Mouse (Mus musculus) cerebellum, postnatal 10 days (tissue): ENCODE data around the gene Enox1.

ENCODE experiments used
- DNase-seq, 2 experiments: peaks; one replicate each; pipeline ENCODE4 v3.0.0; 2021; ENCODE audit warnings: mixed read lengths in 2 of 2

Gene Enox1

DNA sequence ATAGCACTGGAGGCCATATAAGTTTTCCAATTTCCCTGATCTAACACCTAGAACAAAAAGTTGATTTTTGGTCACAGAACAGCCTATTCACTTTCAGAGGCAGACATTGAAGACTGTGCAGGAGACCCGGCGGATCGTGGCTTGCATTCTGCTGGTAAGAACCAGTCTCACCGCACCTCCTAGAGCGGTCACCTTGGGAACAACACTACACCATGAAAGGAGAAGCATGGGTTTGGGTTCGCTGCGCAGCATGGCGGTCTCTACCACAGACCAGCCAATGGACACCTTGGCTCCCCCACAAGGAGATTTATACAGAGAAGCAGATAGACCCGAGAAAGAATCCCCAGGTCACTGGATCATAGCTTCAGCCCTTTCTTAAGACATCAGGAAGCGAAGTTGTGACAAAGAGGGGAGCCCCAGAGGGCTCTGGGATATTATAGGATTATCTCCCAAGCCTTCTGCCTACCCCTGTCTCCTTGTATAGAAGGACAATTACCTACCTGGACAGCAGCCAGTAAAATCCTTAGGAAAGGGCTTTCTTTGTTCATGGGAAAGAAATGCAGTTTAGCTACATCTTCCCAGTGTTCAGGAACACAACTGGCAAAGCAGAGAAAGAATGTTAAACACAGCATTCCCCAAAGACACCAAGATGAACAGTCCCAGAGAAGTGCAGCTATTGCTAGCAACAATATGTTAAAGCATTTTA, 476.1 kb downstream of the Enox1 start:
- no peak for DNase-seq

DNA sequence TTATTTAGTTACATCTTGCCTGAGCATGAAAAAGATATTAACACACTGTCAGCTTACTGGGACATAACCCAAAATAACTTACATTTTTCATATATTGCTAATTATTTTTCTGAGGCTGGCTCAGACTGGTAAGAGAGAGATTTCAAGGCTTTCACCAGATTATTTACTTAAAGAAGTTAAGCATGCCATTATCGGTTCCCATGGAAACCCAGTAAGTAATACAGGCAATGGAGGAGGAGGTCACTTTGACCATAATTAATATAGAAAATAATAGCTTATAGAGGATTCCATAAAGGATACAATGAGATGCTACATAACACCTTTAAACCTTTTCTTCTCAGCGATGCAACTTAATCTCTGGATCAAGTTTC, 476.6 kb downstream of the Enox1 start:
- no peak for DNase-seq

- no peak for DNase-seq
Measured at GRCm38 (mm10) chr14:77636931-77637330, 480.4 kb downstream of the Enox1 start.

DNA sequence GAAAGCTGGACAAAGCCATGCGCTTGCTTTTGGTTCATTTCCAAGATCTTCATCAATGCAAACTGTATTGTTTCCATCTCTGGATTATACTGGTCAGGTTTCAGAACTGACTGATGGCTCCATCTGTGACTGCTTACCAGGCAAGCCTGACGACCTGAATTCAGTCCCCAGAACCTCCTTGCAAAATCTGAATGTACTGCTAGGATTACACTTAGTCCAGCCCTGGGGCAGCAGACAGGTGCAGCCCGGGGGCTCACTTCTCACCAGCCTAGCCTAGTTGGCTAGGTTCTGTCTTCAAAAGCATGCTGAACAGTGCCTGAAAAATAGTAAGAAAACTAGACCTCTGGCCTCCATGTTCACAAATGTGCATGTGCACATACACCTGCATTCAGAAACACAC, 481.6 kb downstream of the Enox1 start:
- DNase-seq = no peak

- DNase-seq = no peak
Measured at GRCm38 (mm10) chr14:77638616-77639015, 482.1 kb downstream of the Enox1 start.

GRCm38 (mm10) chr14:77639586-77639985, 483.0 kb downstream of the Enox1 start:
- DNase-seq = peak; percentile 92 to 95

DNA sequence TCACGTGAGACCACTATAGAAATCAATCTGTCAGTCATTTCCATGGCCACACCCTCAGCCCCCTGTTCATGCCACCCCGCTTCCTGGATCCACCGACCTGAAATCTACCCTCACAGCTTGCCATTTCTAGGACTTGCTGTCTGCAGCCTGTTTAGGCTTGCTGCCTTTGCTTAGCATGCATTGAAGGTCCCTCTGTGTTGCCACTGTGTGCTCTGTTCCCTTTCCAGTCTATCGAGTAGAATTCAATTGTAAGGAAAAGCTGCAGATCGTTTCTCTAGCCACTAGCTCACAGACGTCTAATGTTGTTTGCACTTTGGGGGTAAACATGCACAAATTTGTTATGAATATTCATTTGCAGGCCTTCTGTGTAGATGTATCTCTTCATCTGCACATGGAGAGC, 485.8 kb downstream of the Enox1 start:
- no peak for DNase-seq

DNA sequence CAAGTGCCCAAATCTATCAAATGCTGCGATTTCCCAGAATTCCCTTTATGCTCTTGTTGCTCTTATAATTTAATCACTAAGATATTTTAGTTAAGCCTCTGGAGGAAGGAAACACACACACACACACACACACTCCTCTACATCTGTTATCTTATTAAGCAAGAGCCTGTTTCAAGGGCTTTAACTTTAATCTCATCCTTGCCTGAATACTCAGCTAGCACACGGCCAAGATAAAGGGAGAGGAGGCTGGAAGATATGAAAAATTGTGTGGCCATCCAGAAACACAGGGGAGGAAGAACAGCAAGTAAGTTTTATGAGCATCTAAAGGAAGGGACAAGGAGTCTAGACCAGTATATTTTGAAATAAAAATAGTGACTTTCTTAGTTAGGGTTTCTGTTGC, 489.6 kb downstream of the Enox1 start:
- DNase-seq = no peak

DNA sequence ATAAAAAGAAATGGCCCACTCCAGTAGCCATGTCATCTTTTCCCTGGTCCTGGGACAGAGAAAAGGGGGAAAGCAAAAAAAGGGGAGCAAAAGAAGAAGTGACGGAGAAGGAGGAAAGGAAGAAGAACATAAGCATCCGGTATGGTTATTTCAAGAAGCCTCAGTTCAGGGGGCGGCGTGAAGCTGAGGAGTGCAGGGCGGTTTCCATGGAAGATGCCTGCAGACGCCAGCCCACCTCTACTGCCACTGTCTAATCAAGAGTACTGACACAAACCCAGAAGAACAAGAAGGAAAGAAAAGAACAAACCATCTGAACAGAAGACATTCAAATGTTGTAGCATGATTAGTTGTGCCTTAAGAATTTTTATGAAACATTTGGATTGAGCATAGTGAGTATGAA, 490.5 kb downstream of the Enox1 start:
- no peak for DNase-seq

DNA sequence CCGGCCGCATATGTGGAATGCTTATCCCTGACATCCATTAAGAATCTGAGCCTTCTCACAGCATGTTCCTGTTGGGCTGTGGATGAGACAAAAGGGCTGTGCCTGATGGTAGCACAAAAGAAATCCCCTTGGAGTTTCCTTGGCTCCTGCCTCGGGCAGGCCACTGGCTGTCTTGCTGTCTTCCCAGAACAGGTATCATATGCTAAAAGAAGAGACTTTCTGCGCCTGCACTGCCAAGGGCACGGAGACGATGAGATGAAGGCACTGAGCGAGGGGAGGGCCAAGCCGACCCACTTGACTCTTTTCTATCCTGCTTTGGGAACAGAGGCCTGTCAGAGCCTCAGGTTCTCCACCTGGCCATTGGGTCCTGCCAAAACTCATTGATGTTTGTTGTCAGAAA, 491.7 kb downstream of the Enox1 start:
- DNase-seq = peak; percentile 41 to 45

- no peak for DNase-seq
Measured at GRCm38 (mm10) chr14:77658739-77659138, 502.2 kb downstream of the Enox1 start.

- no peak for DNase-seq
Measured at GRCm38 (mm10) chr14:77662273-77662672, 505.7 kb downstream of the Enox1 start.

- no peak for DNase-seq
Measured at GRCm38 (mm10) chr14:77662994-77663393, 506.4 kb downstream of the Enox1 start.

DNA sequence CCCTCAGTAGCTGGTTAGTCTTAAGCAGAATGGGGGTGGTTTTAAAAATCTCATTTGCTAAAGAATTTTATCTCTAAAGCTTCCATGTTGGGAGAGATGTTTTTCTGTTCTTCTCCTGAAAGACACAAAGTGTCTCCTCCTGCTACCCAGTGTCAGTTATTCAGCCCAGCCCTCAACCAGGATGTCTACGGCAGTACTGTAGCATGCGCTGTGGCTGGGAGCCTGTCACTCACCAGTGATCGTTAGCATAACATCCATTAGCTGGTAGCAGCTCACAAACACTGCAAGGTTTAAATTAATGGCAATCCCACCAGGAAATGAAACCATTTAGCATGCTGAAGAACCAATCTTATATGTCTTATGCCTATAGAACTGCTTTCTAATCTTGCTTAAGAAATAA, 511.5 kb downstream of the Enox1 start:
- no peak for DNase-seq

DNA sequence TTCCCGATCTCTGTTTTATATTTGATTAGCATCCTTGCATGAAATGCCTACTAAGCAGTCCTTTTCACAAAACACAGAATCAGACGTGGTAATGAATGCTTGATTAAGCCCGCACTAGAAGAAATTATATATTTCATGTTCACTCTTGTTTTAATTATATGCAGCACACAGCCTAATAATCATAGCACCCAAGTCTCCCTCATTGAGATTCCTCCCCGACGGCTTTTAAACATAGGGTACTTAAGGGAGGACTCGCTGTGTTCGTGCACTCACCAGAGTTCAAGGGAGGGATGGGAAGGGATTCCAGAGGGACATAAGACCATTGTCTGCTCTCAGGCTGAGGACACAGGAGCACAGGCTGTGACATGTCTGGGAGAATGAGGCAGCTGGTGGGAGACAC, 512.9 kb downstream of the Enox1 start:
- DNase-seq = no peak

DNA sequence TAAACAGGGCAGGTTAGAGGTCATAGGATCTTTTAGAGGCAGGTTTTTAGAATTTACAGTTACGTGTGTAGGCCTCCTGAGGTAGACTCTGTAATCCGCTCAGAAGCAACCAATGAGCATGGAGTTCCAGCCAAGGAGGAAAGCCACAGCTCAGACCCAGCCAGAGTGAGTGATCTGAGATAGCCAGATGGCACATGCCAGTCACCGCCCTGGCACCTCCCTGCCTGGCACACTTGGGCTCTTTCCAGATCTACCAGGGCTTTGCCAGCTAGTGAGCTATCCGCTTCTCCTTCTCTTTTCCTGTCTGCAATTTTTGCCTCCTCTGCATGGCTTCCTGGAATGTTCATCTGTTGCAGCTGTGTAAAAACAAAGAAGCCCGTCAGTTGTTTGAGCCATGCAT, 514.4 kb downstream of the Enox1 start:
- peak; percentile 93 to 94 for DNase-seq

DNA sequence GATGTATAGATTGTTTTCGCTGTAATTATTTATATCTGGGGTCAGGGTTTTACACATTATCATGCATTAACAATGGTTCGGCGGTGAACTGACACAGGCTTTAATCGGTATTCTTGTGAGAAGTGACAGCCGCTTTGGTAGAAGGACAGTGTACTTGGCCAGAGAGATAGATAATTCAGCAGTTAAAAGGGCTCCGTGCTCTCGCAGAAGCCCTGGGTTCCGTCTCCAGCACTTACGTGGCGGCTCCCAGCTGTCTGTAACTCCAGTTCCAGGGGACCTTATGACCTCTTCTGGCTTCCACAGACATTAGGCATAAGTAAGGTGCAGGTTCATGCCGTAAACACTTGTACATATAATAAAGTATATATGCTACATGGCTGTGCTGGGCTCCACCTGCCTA, 515.4 kb downstream of the Enox1 start:
- no peak for DNase-seq

DNA sequence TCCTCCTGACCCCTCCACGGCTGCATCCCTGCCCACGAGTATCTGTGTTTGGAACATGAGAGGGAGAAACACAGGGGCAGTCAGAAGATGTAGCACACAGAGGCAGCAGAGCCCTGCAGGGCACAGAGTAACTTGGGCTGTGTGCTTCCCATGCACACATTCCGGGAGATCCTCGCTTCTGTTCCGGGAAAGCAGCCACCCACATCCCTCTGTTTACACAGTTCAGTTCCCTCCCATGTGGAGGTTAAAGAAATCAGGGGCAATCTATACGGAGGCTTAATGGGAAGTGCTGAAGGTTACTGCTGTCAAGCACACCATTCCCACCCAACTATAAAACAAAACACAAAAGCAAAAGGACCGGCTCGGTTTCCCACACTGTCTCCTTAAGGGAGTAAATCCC, 516.6 kb downstream of the Enox1 start:
- no peak for DNase-seq

DNA sequence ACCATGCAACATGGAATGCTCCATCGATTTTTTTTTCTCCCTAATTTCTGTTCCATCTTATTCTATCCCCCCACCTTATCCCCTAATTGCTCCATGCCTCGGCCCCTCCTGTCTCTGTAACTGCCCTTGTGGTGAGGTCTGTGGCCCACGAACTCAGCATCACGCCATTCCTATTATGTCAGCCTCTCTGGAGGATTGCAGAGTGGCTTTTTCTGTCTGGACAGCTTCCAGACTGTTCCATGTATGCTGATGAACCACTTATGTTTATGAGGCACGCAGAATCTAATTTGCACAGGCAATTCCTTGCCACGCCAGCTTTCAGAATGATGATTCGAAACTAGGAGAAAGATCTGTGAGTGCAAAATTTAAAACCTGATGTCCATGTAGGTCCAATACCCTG, 521.4 kb downstream of the Enox1 start:
- peak in 1 of 2 experiments; percentile 30 for DNase-seq

DNA sequence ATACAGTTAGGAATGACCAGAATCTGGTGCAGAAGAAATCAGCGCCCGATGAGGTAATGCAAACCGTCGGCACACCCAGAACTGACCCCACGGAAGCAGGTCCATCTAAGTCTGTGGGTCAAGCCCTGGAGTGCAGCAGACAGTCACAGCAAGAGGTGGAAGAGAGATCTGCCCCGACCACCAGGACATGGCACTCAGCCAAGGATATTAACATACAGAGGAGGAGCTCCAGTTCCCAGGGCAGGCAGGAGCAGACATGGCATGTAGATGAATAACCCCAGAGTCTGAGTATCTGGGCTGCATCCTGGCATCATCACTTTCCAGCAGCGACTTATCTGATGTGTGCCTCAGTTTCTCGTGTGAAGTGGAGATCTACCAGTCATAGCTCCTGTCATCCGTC, 523.3 kb downstream of the Enox1 start:
- peak; percentile 86 for DNase-seq

- DNase-seq = peak; percentile 53 to 70
Measured at GRCm38 (mm10) chr14:77682888-77683555, 526.5 kb downstream of the Enox1 start.

DNA sequence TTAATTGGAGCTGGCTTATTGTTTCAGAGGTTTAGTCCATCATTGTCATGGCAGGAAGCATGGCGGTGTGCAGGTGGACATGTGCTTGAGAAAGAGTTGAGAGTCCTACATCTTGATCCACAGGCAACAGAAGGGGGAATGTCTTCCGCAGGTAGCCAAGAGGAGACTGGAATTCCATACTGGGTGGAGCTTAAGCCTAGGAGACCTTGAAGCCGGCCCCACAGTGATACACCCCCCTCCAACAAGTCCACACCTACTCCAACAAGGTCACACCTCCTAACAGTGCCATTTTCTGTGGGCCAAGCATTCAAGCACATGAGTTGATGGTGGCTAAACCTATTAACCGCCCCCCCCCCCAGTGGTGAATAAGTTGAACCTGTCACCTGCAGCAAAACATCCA, 533.3 kb downstream of the Enox1 start:
- DNase-seq = no peak

DNA sequence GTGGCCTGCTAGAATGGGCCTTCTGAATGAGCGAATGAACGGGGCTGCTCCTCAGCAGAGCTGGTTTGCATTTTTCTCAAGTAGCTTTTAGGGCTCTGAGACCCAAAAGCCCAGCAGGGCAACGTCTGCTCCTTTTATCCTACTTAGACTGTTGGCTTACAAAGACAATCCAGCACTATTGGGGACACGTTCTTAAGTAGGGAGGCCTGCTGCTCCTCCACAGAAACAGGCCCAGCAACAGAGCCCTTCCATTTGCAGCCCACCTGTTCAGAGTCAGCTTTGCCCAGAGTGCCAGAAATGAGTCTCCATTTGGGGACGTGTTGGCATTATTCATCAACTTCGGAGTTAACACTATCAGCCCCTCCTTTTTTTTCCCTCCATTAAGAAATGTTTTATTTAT, 548.4 kb downstream of the Enox1 start:
- peak; percentile 49 to 57 for DNase-seq

- no peak for DNase-seq
Measured at GRCm38 (mm10) chr14:77706511-77707246, 550.1 kb downstream of the Enox1 start.
